31 mouse cellular contexts compared by ENCODE assay signal in genomic region chr8:106640212-106640611, GRCm38 (mm10). TPM values are rescaled to one million over a fixed set of nuclear protein-coding genes. Genes with fewer than 3 reads are reported as not detected.
A peak's percentile ranks its signal among the peaks of the same experiment; 100 is the strongest.
DNase-seq lines count a peak whose midpoint lies in the region; ATAC-seq and TF ChIP-seq lines count a peak whose summit lies in the region.
"Had no signal": no experiment of that assay in that cellular context is flagged by ENCODE, and none has a peak within 500 bp of the region (broad histone marks: within the 10 kb centered on the region; RNA-seq: fewer than 3 reads in every experiment).

No protein-coding gene starts in this region.

- no peak for ATAC-seq in lung, embryonic 15.5 days (ENCODE audit: borderline replicate concordance, extremely low read depth, low FRiP score, low TSS enrichment)
- no peak for ATAC-seq in stomach, embryonic 15.5 days (ENCODE audit: insufficient read depth, low FRiP score, low read depth)
- ATAC-seq: forebrain, embryonic 15.5 days; hindbrain, embryonic 16.5 days; intestine, embryonic 15.5 days; Patski had no signal

- 0 out of 2 replicates have a peak overlapping the region, but pooled peaks have one; percentile 3 for H3K27ac ChIP-seq in lung, embryonic 15.5 days
- H3K27ac ChIP-seq in ES-Bruce4 (ENCODE audit: insufficient read depth, low read length) = peak overlapping the region; percentile 45
- 0 out of 2 replicates have a peak overlapping the region, but pooled peaks have one; percentile 52 for H3K27ac ChIP-seq in stomach, embryonic 15.5 days
- H3K27ac ChIP-seq: embryonic facial prominence, embryonic 10.5 days; embryonic facial prominence, embryonic 13.5 days; forebrain, embryonic 12.5 days; forebrain, embryonic 15.5 days; heart, embryonic 15.5 days; hindbrain, embryonic 10.5 days; hindbrain, embryonic 13.5 days; intestine, embryonic 15.5 days had no signal

- no peak for TF ChIP-seq EP300 in ES-Bruce4 (IDR thresholded peaks at IDR 0.05; ENCODE audit: insufficient read depth, low read depth, low read length)

- WGBS in lung, embryonic 15.5 days = 69% methylated on average over 7 of the region's 7 CpGs
- WGBS in stomach, embryonic 15.5 days = 65% methylated on average over 7 of the region's 7 CpGs

- H3K27me3 ChIP-seq in lung, embryonic 15.5 days = no peaks in the 10 kb centered on the region
- H3K27me3 ChIP-seq in ES-Bruce4 (ENCODE audit: control insufficient read depth, insufficient read depth, low read length, poor library complexity, severe bottlenecking) = no peaks in the 10 kb centered on the region
- no peaks in the 10 kb centered on the region for H3K27me3 ChIP-seq in stomach, embryonic 15.5 days (replicated peaks)
- H3K27me3 ChIP-seq: CH12.LX; embryonic facial prominence, embryonic 13.5 days; forebrain, embryonic 12.5 days; forebrain, embryonic 15.5 days; heart, embryonic 12.5 days; heart, embryonic 15.5 days; hindbrain, embryonic 13.5 days; intestine, embryonic 15.5 days; Patski had no signal

- no peak overlapping the region for H3K4me3 ChIP-seq in lung, embryonic 15.5 days
- H3K4me3 ChIP-seq in ES-Bruce4 (ENCODE audit: low read depth, low read length) = 0 out of 2 replicates have a peak overlapping the region, but pooled peaks have one; percentile 19
- H3K4me3 ChIP-seq in stomach, embryonic 15.5 days (replicated peaks) = no peak overlapping the region
- H3K4me3 ChIP-seq: embryonic facial prominence, embryonic 10.5 days; embryonic facial prominence, embryonic 13.5 days; erythroblast, embryonic 14.5 days; forebrain, embryonic 12.5 days; forebrain, embryonic 15.5 days; heart, embryonic 12.5 days; heart, embryonic 15.5 days; hindbrain, embryonic 10.5 days; hindbrain, embryonic 13.5 days; intestine, embryonic 15.5 days had no signal

- peaks cover 55% of the 10 kb centered on the region for H3K4me1 ChIP-seq in lung, embryonic 15.5 days
- peaks cover 16% of the 10 kb centered on the region for H3K4me1 ChIP-seq in ES-Bruce4 (ENCODE audit: control insufficient read depth, insufficient read depth, low read length)
- peaks cover 21% of the 10 kb centered on the region for H3K4me1 ChIP-seq in stomach, embryonic 15.5 days
- H3K4me1 ChIP-seq: forebrain, embryonic 15.5 days; heart, embryonic 12.5 days; heart, embryonic 15.5 days; hindbrain, embryonic 13.5 days had no signal

- TF ChIP-seq CTCF in ES-Bruce4 (IDR thresholded peaks at IDR 0.05; ENCODE audit: low read depth, low read length) = no peak

- H3K4me2 ChIP-seq in lung, embryonic 15.5 days = no peak overlapping the region
- H3K4me2 ChIP-seq in stomach, embryonic 15.5 days = no peak overlapping the region
- H3K4me2 ChIP-seq: embryonic facial prominence, embryonic 13.5 days; forebrain, embryonic 12.5 days; forebrain, embryonic 15.5 days; heart, embryonic 12.5 days; heart, embryonic 15.5 days; hindbrain, embryonic 13.5 days; intestine, embryonic 15.5 days had no signal

- H3K9ac ChIP-seq in lung, embryonic 15.5 days = no peak overlapping the region
- H3K9ac ChIP-seq in ES-Bruce4 (ENCODE audit: low read depth, poor library complexity, severe bottlenecking) = peak overlapping the region; percentile 39
- H3K9ac ChIP-seq in stomach, embryonic 15.5 days = no peak overlapping the region
- H3K9ac ChIP-seq: embryonic facial prominence, embryonic 13.5 days; forebrain, embryonic 12.5 days; forebrain, embryonic 15.5 days; heart, embryonic 12.5 days; heart, embryonic 15.5 days; hindbrain, embryonic 13.5 days; intestine, embryonic 15.5 days had no signal

- no peaks in the 10 kb centered on the region for H3K36me3 ChIP-seq in lung, embryonic 15.5 days
- peaks cover 9% of the 10 kb centered on the region for H3K36me3 ChIP-seq in ES-Bruce4 (ENCODE audit: control insufficient read depth, insufficient read depth, low read length, poor library complexity, severe bottlenecking)
- no peaks in the 10 kb centered on the region for H3K36me3 ChIP-seq in stomach, embryonic 15.5 days
- H3K36me3 ChIP-seq: embryonic facial prominence, embryonic 10.5 days; embryonic facial prominence, embryonic 13.5 days; forebrain, embryonic 12.5 days; forebrain, embryonic 15.5 days; G1E; heart, embryonic 12.5 days; heart, embryonic 15.5 days; hindbrain, embryonic 10.5 days; hindbrain, embryonic 13.5 days; intestine, embryonic 15.5 days had no signal

- TF ChIP-seq POLR2A in ES-Bruce4 (IDR thresholded peaks at IDR 0.05; ENCODE audit: insufficient read depth, low read length) = no peak

- no peak for DNase-seq in lung, postnatal 4 days
- no peak for DNase-seq in right cerebral cortex, postnatal 14 days
- DNase-seq in thymus, postnatal 14 days = no peak
- DNase-seq: adrenal gland, postnatal 10 days; B cell, adult 2 months; cerebellum, adult 11 months; cerebellum, adult 2 months; cerebellum, postnatal 10 days; cerebellum, postnatal 36 days; embryo, embryonic 11 days; gastrocnemius, postnatal 25 days; heart, adult 18-20 months; heart, postnatal 10 days; heart, postnatal 36 days had no signal

- no peaks in the 10 kb centered on the region for H3K9me3 ChIP-seq in lung, embryonic 15.5 days
- no peaks in the 10 kb centered on the region for H3K9me3 ChIP-seq in ES-Bruce4 (replicated peaks; ENCODE audit: control insufficient read depth, insufficient read depth, low read length, poor library complexity, severe bottlenecking)
- H3K9me3 ChIP-seq in stomach, embryonic 15.5 days = no peaks in the 10 kb centered on the region
- H3K9me3 ChIP-seq: embryonic facial prominence, embryonic 10.5 days; embryonic facial prominence, embryonic 13.5 days; forebrain, embryonic 12.5 days; forebrain, embryonic 15.5 days; G1E; heart, embryonic 12.5 days; heart, embryonic 15.5 days; hindbrain, embryonic 10.5 days; hindbrain, embryonic 13.5 days; intestine, embryonic 15.5 days had no signal

RNA-seq across cellular contexts. Expression of gene Cdh1, which starts 37.1 kb away (rescaled TPM):
- polyA plus RNA-seq in lung, embryonic 15.5 days (2015; fragmentation: Nextera tagmentation; extraction: Ambion mirVana) = 106 and 117 TPM in 2 replicates
- 347 and 358 TPM in 2 replicates for polyA plus RNA-seq in ES-Bruce4 (2011; ENCODE audit: insufficient read depth, insufficient read length, low read depth, missing spikeins)
- polyA plus RNA-seq in stomach, embryonic 15.5 days (2015; fragmentation: Nextera tagmentation; extraction: Ambion mirVana) = 163 and 189 TPM in 2 replicates
- polyA plus RNA-seq: erythroblast, embryonic 14.5 days; G1E had no signal

RNA-seq across cellular contexts. Expression of gene Tango6, which starts 42.7 kb away (rescaled TPM):
- 11.4 and 12.1 TPM in 2 replicates for polyA plus RNA-seq in lung, embryonic 15.5 days (2015; fragmentation: Nextera tagmentation; extraction: Ambion mirVana)
- polyA plus RNA-seq in ES-Bruce4 (2011; ENCODE audit: insufficient read depth, insufficient read length, low read depth, missing spikeins) = 12.5 and 14.1 TPM in 2 replicates
- 7.8 and 9.5 TPM in 2 replicates for polyA plus RNA-seq in stomach, embryonic 15.5 days (2015; fragmentation: Nextera tagmentation; extraction: Ambion mirVana)
